Mouse (Mus musculus) hindbrain, embryonic 13.5 days (tissue): ENCODE measurements around the gene Mars. TPM values are rescaled to one million over a fixed set of nuclear protein-coding genes. Genes with fewer than 3 reads are reported as not detected.
A peak's percentile ranks its signal among the peaks of the same experiment; 100 is the strongest.

Experiments
- ATAC-seq: fragments of 200-750 bp; cut with Nextera tagmentation; 2 replicates; pipeline ENCODE4 v1.8.0; 2017; ENCODE audit warnings: moderate TSS enrichment; ENCODE audit not compliant: low FRiP score
- H3K27ac ChIP-seq: fragments of 300-500 bp; sonication (generic); 2 replicates; pipeline ENCODE4 v1.5.1; 2015; ENCODE audit warnings: inconsistent platforms, mild to moderate bottlenecking, moderate library complexity
- H3K27me3 ChIP-seq: fragments of 300-500 bp; sonication (generic); 2 replicates; pipeline ENCODE4 v1.6.1; 2015; ENCODE audit warnings: mild to moderate bottlenecking, inconsistent platforms
- H3K36me3 ChIP-seq: fragments of 300-500 bp; sonication (generic); 2 replicates; pipeline ENCODE4 v1.6.1; 2015; ENCODE audit warnings: mild to moderate bottlenecking, inconsistent platforms
- H3K4me1 ChIP-seq: fragments of 300-500 bp; sonication (generic); replicated peaks from 2 replicates; pipeline ENCODE4 v1.6.1; 2015; ENCODE audit warnings: inconsistent platforms
- H3K4me2 ChIP-seq: fragments of 300-500 bp; sonication (generic); 2 replicates; pipeline ENCODE4 v1.6.1; 2015; ENCODE audit warnings: inconsistent platforms, mild to moderate bottlenecking, moderate library complexity
- H3K4me3 ChIP-seq: fragments of 300-500 bp; sonication (generic); 2 replicates; pipeline ENCODE4 v1.5.1; 2015; ENCODE audit warnings: mild to moderate bottlenecking, inconsistent platforms
- H3K9ac ChIP-seq: fragments of 300-500 bp; sonication (generic); 2 replicates; pipeline ENCODE4 v1.6.1; 2015; ENCODE audit warnings: mild to moderate bottlenecking, inconsistent platforms
- H3K9me3 ChIP-seq: fragments of 300-500 bp; sonication (generic); 2 replicates; pipeline ENCODE4 v1.6.1; 2016; ENCODE audit warnings: inconsistent platforms
- WGBS: fragments of 180-500 bp; shearing (Covaris S2); methylation state at CpG from one replicate; pipeline ENCODE4 v1.1.7; 2015; 5-methylcytosine and 5-hydroxymethylcytosine counted together
- polyA plus RNA-seq: library from polyadenylated mRNA; unstranded; fragments of >200 nt; fragmentation: Nextera tagmentation; extraction: Ambion mirVana; gene quantifications from 2 replicates; pipeline ENCODE4 v1.2.1, GENCODE M21; 2015

Gene Mars
- polyA plus RNA-seq, 1 experiment from 2014 or later, result 119 TPM

- Histone ChIP-seq H3K4me3 (peak overlapping the region; percentile 7; the same call in 1 of the 2 replicates), H3K27ac (no peak overlapping the region), H3K9ac (peak overlapping the region; percentile 36; the same call in 1 of the 2 replicates), H3K4me1 (no peaks in the 10 kb centered on the region), H3K36me3 (no peaks in the 10 kb centered on the region), H3K9me3 (no peaks in the 10 kb centered on the region), H3K27me3 (peaks cover 47% of the 10 kb centered on the region), H3K4me2 (peak overlapping the region; percentile 40)
- no peak for ATAC-seq
- WGBS, result 36% methylated on average over 31 of the region's 31 CpGs
Observed at GRCm38 (mm10) chr10:127332211-127332874, 20.8 kb upstream of the Mars start.

- no peaks in the 10 kb centered on the region for H3K9me3 ChIP-seq
- no peak for ATAC-seq
- H3K27ac ChIP-seq, result no peak overlapping the region
- no peak overlapping the region for H3K4me3 ChIP-seq
- peaks cover 63% of the 10 kb centered on the region for H3K27me3 ChIP-seq
- H3K36me3 ChIP-seq, result no peaks in the 10 kb centered on the region
- H3K9ac ChIP-seq, result no peak overlapping the region
- 81% methylated on average over 7 of the region's 7 CpGs for WGBS
- H3K4me1 ChIP-seq, result peaks cover 17% of the 10 kb centered on the region
- no peak overlapping the region for H3K4me2 ChIP-seq
Observed at GRCm38 (mm10) chr10:127330212-127330611, 18.6 kb upstream of the Mars start.

GRCm38 (mm10) chr10:127327461-127328145, 16.0 kb upstream of the Mars start:
- Histone ChIP-seq H3K27me3 (peaks cover 87% of the 10 kb centered on the region), H3K27ac (no peak overlapping the region), H3K4me2 (no peak overlapping the region), H3K4me3 (no peak overlapping the region), H3K9me3 (no peaks in the 10 kb centered on the region), H3K9ac (no peak overlapping the region), H3K36me3 (no peaks in the 10 kb centered on the region), H3K4me1 (peaks cover 17% of the 10 kb centered on the region)
- 47% methylated on average over 18 of the region's 18 CpGs for WGBS
- no peak for ATAC-seq

GRCm38 (mm10) chr10:127326828-127327227, 15.2 kb upstream of the Mars start:
- peak overlapping the region; percentile 59 for H3K4me2 ChIP-seq
- no peaks in the 10 kb centered on the region for H3K36me3 ChIP-seq
- H3K27ac ChIP-seq, result no peak overlapping the region
- peaks cover 17% of the 10 kb centered on the region for H3K4me1 ChIP-seq
- ATAC-seq, result no peak
- H3K27me3 ChIP-seq, result peaks cover 94% of the 10 kb centered on the region
- H3K4me3 ChIP-seq, result peak overlapping the region; percentile 36
- H3K9ac ChIP-seq, result peak overlapping the region; percentile 63
- no peaks in the 10 kb centered on the region for H3K9me3 ChIP-seq
- WGBS, result 3% methylated on average over 29 of the region's 29 CpGs

GRCm38 (mm10) chr10:127326017-127326801, 14.6 kb upstream of the Mars start:
- peak overlapping the region; percentile 59 for H3K4me2 ChIP-seq
- no peaks in the 10 kb centered on the region for H3K36me3 ChIP-seq
- peaks cover 17% of the 10 kb centered on the region for H3K4me1 ChIP-seq
- WGBS, result under 1% methylated on average over 54 of the region's 54 CpGs
- peaks cover 96% of the 10 kb centered on the region for H3K27me3 ChIP-seq
- no peak for ATAC-seq
- H3K9me3 ChIP-seq, result no peaks in the 10 kb centered on the region
- no peak overlapping the region for H3K27ac ChIP-seq
- peak overlapping the region; percentile 36 for H3K4me3 ChIP-seq
- H3K9ac ChIP-seq, result peak overlapping the region; percentile 63

- Histone ChIP-seq H3K27ac (no peak overlapping the region), H3K4me1 (peaks cover 17% of the 10 kb centered on the region), H3K36me3 (no peaks in the 10 kb centered on the region), H3K4me2 (peak overlapping the region; percentile 59), H3K9ac (peak overlapping the region; percentile 63; the same call in 1 of the 2 replicates), H3K27me3 (peaks cover 98% of the 10 kb centered on the region), H3K9me3 (no peaks in the 10 kb centered on the region), H3K4me3 (no peak overlapping the region)
- WGBS, result 31% methylated on average over 14 of the region's 14 CpGs
- ATAC-seq, result no peak
Observed at GRCm38 (mm10) chr10:127325454-127326016, 13.9 kb upstream of the Mars start.

GRCm38 (mm10) chr10:127324495-127324894, 12.9 kb upstream of the Mars start:
- Histone ChIP-seq H3K27ac (no peak overlapping the region), H3K9me3 (no peaks in the 10 kb centered on the region), H3K4me2 (no peak overlapping the region), H3K36me3 (no peaks in the 10 kb centered on the region), H3K4me1 (peaks cover 17% of the 10 kb centered on the region), H3K27me3 (peaks cover 88% of the 10 kb centered on the region), H3K9ac (no peak overlapping the region), H3K4me3 (no peak overlapping the region)
- 14% methylated on average over 7 of the region's 7 CpGs for WGBS
- no peak for ATAC-seq

GRCm38 (mm10) chr10:127323131-127323855, 11.7 kb upstream of the Mars start:
- ATAC-seq, result no peak
- H3K4me2 ChIP-seq, result no peak overlapping the region
- no peak overlapping the region for H3K4me3 ChIP-seq
- WGBS, result 79% methylated on average over 17 of the region's 17 CpGs
- H3K27me3 ChIP-seq, result peaks cover 76% of the 10 kb centered on the region
- no peaks in the 10 kb centered on the region for H3K9me3 ChIP-seq
- 0 out of 2 replicates have a peak overlapping the region, but pooled peaks have one; percentile 13 for H3K9ac ChIP-seq
- H3K4me1 ChIP-seq, result peaks cover 17% of the 10 kb centered on the region
- no peaks in the 10 kb centered on the region for H3K36me3 ChIP-seq
- no peak overlapping the region for H3K27ac ChIP-seq

- ATAC-seq, result no peak
- Histone ChIP-seq H3K9ac (no peak overlapping the region), H3K4me3 (no peak overlapping the region), H3K4me2 (no peak overlapping the region), H3K27ac (no peak overlapping the region), H3K4me1 (peaks cover 17% of the 10 kb centered on the region), H3K36me3 (no peaks in the 10 kb centered on the region), H3K9me3 (no peaks in the 10 kb centered on the region), H3K27me3 (peaks cover 74% of the 10 kb centered on the region)
- WGBS, result 89% methylated on average over 4 of the region's 4 CpGs
Observed at GRCm38 (mm10) chr10:127322669-127323068, 11.1 kb upstream of the Mars start.

- Histone ChIP-seq H3K4me1 (peaks cover 17% of the 10 kb centered on the region), H3K9me3 (no peaks in the 10 kb centered on the region), H3K4me2 (no peak overlapping the region), H3K27me3 (peaks cover 69% of the 10 kb centered on the region), H3K9ac (no peak overlapping the region), H3K27ac (no peak overlapping the region), H3K36me3 (no peaks in the 10 kb centered on the region), H3K4me3 (no peak overlapping the region)
- ATAC-seq, result no peak
- WGBS, result 69% methylated on average over 13 of the region's 13 CpGs
Observed at GRCm38 (mm10) chr10:127322178-127322577, 10.6 kb upstream of the Mars start.

- H3K9me3 ChIP-seq, result no peaks in the 10 kb centered on the region
- H3K27ac ChIP-seq, result no peak within 1 kb of the TSS
- H3K4me2 ChIP-seq, result no peak within 1 kb of the TSS
- H3K9ac ChIP-seq, result no peak within 1 kb of the TSS
- WGBS, result 66% methylated on average over 3 of the region's 3 CpGs
- ATAC-seq, result no peak
- peaks cover 12% of the 10 kb centered on the region for H3K4me1 ChIP-seq
- no peaks in the 10 kb centered on the region for H3K36me3 ChIP-seq
- no peak within 1 kb of the TSS for H3K4me3 ChIP-seq
- H3K27me3 ChIP-seq, result peaks cover 64% of the 10 kb centered on the region
Observed at GRCm38 (mm10) chr10:127321621-127322020, 10.0 kb upstream of the Mars start, which contains the start of gene Arhgap9. TSS of gene Arhgap9 (plus strand) at chr10:127321964.
